Mouse (Mus musculus) adrenal gland, adult (tissue): ENCODE results near the gene Smarcb1.
A peak's percentile ranks its signal among the peaks of the same experiment; 100 is the strongest.

ENCODE experiments used
- DNase-seq, 2 experiments: peaks; one replicate each; pipeline ENCODE4 v3.0.0; 2022 to 2023; ENCODE audit warnings: low spot score in 1 of 2; ENCODE audit not compliant: inconsistent age in 2 of 2

Gene Smarcb1

DNA sequence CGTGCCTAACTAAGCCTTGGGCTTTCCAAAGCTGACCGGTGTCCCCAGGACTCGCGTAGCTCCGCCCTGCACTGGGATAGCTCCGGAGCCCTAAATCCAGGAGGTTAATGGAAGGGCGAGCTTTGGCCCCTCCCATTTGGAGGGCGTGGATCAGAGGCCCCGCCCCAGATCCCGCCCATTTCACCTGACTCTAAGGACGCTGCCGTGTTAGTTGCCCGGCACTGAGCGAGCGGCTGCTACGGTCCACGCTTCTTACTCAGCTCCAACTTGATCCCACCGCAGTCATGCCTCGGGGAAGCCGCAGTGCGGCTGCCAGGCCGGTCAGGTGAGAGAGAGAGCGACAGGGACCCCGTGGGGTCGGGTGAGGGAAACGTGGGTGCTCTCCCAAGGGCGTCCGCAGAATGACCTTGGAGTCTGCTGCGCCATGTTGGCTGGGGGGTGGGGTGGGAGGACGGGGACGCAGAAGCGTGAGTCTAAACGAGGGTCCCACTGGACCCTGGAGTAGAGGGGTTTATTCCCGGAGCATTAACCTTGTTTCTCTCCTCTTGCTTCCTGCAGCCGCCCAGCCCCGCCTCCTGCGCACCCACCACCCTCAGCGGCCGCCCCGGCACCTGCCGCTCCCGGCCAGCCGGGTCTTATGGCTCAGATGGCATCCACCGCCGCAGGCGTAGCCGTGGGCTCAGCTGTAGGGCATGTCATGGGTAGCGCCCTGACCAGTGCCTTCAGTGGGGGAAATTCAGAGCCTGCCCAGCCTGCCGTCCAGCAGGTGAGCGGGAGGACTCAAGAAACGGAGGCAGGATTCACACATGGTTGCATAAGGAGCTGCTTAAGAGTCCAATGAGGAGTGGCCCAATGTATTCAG, 14.5 kb upstream of the Smarcb1 start, which contains the start of gene Mmp11:
Gene Mmp11, minus strand, starts transcription at position 817 of the 862 bp plus-strand sequence.
- DNase-seq, result peak; percentile 88 to 97

DNA sequence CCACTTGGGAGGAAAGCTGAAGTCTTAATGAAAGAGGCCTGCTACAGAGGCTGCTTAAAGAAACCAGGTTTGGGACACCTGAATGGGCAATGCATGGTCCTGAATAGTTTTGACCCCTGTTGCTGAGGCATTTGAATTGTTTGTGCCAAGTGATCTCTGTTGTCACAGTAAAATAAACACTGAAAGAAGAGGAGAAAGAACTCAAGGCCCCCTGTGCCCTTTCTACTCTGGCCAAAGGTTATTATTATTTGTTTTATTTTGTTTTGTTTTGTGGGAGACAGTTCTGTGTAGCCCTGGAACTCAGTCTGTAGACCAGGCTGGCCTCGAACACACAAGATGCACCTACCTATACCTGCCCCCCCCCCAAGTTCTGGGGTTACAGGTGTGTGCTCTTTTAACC, 13.6 kb upstream of the Smarcb1 start:
- DNase-seq, result no peak

DNA sequence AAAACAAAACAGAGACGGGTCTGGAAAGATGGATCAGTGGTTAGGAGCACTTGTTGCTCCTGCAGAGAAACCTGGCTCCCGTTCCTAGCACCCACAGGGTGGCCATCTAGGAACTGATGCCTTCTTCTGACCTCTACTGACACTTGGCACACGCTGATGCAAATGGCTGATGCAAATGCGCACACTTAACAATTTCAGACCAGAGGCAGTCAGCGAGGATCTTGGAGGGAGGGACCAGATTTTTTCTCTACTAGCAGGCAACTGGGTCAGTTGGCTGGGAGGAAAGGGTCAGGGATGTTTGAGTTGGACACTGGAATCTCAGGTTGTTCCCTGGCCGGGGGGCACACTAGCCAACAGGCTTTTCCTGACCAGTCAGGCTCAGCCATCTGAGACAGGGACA, 11.5 kb upstream of the Smarcb1 start, which contains the start of gene Chchd10:
Gene Chchd10, plus strand, starts transcription at position 240 of the 400 bp plus-strand sequence.
- DNase-seq, result no peak

DNA sequence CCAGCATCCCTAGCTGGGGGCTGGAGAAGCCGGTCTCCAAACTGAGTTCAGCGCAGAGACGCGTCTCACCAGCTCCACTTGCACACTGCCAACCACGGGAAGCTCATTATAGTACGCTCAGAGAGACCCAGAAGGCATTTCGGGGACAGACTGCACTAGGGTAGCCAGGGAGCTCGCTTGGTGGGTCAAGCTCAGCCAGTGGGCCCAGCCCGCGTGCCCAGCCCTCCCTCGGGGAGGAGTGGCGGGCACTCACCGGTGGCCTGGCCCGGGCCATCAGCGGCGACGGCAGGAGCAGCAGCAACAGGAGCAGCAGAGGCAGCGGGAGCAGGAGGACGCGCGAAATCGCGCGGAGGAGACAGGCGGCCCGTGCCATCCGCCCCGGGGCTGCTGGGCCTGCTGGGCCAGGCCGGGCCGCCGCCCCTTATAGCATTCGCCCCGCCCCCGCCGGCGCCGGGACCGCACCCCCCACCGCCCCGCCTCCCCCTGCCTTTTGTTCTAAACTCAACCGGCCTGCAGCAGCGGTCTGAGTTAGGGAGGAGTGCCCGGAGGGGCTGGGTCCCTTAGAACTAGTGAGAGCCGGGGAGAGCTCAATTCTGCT, 10.8 kb upstream of the Smarcb1 start:
- peak; percentile 69 to 81 for DNase-seq

DNA sequence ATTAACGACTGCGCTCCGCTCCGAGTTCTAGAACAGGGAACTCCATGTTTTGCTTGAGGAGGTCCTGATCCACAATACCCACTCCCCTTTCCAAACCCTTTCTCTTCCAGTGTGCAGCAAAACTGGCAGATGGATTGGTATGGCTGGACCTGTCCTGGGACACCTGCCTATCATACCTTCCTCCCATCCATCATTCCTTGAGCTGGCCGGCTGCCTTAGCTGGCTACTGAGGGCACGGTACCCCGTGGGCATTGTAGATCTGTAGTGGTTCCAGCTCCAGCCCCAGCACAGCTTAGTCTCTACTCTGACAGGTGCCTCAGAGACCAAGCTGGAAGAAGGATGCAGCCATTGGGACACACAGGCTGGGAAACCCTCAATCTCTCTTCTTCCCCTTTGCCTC, 9.9 kb upstream of the Smarcb1 start:
- no peak for DNase-seq

DNA sequence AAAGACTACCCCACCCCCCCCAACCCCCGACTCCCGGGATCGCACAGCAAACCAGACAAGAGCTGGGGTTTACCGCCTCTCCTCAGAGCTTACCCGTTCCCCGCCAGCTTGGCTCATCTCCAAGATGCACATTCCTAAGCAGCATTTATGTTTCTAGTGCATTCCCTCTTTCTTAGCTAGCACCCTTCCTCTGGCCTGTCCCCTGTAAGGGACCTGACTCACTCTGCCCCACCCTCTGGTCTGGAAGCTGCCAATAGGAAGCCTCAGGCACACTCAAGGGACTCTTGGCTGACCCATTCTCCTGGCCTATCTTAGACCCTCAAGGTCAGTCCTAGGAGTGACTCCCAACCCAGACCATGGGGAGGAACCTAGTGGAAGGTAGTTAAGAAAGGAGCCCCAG, 8.9 kb upstream of the Smarcb1 start:
- peak; percentile 65 to 77 for DNase-seq

DNA sequence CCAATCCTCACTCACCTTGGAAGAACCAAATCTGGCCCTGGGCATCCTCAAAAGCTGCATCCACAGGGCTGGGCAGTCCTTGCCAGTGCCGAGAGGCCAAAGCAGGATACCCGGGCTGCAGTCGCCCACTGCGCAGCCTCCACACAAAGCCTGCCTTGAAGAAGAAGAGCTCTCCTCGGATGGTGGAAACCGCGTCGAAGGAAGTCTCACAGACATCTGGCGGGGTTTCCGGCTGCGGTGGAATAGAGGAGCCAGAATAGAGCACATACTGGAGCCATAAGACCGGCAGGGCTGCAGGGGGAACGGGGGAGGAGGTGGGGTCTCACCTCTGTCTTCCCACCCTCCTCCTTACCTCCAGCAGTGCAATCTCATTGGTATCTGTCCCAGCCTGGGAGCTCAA, 5.0 kb upstream of the Smarcb1 start:
- DNase-seq, result no peak

DNA sequence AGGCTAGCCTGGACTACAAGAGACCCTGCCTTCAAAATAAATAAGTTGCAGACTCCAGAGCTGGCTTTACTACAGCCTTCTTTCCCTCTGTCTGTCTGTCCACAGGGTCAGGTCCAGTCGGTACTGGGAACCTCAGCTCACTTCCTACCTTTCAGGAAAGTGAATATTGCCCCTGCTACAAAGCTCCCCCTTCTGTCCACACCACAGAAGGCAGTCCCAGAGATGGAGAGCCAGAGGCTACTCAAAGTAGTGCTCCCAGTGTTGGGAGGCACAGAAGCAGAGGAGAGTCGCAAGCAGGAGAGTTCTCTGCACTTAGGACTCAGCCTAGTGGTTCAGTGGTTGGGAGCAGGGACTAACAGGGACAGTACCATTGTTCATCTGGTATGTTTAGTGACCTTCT, 2.9 kb upstream of the Smarcb1 start:
- no peak for DNase-seq

DNA sequence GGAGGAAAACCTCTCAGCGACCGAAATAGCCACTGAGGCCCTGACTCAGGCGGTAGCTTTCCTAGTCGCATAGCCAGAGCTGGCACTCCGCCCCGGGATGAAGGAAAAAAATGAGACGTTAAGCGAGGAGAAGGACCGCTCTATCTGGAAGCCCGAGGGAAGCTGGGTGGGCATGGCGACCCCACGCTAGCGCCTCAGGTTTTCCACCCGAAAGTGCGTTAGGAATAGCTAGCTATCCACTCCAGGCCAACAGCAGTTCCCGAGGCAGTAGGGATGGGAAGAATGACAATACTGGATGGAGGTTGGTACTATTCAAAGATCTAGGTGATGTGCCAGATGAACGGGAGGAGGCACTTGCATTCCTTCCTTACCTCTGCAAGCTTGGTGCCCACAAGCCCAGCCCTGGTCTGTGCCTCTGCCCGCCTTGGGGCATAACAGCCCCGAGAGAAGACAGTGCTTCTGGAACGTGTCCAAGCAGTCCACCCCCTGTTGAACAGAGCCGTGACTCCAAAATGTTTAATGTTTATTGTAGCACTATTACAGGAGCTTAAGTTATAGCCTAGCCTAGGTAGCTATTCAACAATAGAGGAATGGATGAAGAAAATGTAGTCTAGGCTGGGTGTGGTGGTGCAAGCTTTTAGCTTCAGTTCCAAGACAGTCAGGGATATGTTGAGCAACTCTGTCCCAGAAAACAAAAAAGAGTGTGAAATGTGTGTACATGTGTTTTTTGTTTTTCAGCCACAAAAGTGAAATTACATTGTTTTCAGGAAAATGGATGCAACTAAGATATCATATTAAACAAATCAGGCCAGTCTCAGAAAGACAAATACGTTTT, 526 bp upstream of the Smarcb1 start:
- DNase-seq, result peak in 1 of 2 experiments; percentile 47

DNA sequence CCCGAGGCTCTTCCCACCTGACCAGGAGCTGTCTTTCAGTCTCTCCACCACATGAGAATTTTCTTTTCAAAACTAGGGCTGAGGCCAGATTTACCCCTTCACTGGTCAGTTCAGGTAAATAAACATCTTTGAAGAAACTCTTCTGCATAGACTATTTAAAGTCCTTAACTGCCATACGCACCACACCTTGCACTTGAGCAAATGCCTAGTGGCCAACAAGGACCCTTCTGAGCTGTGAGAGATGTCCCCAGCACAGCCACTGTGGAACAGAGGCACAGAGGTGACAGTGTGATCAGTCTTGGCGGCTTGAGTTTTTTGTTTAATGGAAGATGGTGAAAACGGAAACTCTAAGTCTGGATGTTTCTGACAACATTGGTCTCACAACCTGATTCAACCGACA, 2.4 kb downstream of the Smarcb1 start:
- no peak for DNase-seq

DNA sequence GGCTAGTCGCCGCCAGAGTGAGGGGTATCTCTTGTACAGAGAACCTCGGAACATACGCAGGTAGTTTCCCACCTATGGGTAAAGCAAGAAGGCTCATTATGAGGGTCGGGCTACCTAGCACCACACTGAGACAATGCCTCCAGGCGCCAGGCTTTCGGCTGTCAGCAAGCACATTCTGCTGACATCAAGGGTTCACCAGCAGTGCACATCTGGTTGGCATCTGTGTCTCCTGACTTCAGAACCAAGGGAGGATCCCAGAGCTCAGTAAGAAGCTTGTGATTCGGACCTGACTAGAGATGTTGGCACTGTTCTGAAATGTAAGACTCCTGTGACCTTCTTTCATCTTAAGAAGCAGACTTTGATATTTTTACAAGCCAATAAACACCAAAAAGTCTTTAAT, 4.6 kb downstream of the Smarcb1 start:
- DNase-seq, result no peak

DNA sequence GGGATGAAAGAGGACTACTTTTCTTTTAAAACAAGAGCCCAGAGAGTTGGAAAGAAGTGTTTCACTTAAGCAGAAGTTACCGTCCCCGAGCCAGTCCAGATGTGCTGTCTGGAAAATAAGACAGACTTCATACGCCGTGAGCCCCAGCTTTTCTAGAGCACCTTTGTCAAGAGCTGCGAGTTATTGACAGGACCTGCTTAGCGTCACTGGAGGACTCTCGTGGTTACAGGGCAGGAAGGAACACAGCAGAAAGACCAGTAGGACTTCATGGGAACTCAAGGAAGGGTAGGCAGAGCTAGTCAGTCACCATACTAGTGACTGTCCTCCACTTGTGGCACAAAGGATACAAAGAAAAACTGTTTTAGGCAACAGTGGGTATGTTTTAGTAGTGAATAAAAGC, 5.9 kb downstream of the Smarcb1 start:
- no peak for DNase-seq

DNA sequence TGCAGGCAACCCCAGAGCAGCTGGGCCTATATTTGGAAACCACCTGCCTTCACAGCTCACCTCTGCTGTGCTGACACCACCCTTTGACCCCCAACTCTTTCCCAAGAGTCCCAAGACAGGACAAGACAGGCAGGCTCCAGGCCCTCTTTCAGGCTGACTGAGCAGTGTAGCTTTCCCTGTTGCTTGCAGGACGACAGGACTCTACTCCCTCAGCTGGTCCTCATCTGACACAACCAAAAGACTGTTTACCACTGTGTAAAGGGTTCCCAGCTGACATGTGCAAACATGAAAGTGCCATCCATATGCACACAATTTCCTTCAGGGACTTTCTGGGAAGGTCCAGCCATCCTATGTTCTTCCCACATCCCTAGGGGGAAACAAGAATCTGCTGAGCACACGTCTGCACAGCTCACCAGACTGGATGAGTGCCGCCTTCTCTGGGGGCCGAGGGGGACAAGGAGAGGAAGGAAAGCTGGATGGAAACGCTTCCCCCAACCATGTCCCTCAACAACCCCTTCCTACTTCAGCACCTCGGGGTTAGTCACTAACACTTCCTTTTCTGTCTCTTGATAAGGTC, 8.3 kb downstream of the Smarcb1 start:
- DNase-seq, result no peak

DNA sequence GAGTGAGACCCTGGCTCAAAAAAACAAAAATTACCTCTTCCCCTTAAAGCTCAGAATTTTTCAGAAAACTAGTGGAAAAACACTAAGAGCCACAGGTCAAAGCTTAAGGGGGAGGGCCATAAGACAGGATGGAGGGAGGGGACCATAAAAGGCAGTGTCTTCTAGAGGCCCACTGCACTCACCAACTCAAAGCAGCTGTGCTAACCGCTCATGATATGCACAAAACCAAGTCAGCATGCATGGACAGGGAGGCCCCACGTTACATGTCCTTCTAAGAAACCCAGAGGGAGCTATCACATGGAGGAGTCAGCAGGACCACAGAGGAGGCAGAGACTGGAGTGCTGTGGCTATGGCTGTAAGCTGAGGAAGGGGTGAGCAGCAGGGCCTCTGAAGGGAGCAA, 10.7 kb downstream of the Smarcb1 start:
- no peak for DNase-seq

DNA sequence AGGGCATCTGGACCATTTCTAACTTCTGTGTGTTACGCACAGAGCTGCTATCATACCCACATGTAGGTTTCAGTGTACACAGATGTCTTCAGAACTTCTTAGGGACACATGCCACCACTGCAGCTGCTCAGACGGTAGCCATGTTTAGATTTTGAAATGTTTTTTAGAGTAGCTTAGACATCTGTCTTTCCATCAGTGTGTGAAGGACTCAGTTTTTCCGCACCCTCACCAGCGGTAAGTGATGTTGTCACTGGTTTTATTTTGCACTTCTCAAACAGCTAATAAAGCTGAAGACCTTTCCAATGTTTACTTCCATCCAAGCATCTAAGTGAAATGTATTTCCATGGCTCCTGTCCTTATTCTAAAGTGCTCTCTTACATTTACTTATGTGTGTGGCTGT, 14.5 kb downstream of the Smarcb1 start:
- DNase-seq, result no peak

DNA sequence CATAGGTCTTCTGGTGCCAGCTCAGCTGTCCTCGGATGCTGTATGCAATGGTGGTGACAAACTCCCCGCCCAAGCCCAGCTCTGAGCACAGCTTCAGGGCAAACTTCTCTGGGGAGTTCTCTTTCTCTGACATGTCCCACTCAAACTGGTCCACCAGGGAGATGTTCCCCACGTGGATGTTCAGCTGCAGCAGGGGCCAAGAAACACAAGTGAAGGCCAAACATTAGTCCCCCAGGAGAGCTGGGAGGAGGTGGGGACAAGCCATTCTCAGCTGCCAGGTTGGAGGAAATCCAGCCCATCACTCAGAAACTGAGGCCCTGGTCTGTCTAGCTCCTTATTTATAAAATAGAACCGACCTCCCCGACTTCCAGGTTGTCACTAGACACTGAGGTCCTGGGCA, 17.0 kb downstream of the Smarcb1 start:
- no peak for DNase-seq

DNA sequence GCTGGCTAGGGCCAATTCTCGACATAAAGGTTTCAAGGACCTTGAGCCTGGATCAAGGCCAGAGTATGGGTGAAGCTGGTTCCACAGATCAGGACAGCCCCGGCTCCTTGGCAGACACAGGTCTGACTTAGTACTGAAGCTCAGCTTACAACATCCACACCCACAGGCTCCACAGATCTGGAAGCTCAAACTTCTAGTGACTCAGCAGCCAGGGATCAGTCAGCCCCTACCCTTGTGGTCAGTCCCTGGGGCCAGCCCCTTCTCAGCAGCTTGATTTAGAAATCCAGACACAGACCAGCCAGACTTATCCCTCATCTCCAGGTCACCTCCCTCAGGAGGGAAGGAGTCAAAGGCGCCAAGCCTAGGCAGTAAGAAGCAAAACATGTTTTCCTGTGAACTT, 22.6 kb downstream of the Smarcb1 start:
- DNase-seq, result peak; percentile 85 to 90

DNA sequence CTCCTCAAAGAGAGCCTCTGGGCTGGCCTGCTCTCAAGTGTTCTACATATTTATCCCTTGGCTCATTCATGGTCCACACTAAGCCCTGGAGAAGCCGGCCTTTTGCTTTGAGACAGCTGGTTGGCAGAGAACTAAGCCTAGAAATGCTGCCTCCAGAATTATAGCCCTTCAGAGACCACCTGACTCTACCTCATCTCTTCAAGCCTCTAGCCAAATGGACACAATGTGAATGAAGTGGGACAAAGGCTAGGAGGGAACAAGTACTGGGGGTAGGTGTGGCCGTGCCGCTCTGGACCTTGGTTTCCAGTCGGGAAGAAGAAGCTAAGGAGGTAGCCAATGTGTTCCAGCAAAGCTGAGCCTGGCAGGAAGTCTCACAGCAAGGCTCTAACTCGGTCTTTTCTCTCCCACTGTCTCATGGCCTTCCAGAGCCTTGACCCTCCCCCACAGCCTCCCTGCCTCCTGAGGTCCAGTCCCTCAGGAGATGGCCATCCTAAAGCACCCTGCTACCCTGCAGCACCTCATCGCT, 23.3 kb downstream of the Smarcb1 start:
- DNase-seq, result peak; percentile 34 to 61

DNA sequence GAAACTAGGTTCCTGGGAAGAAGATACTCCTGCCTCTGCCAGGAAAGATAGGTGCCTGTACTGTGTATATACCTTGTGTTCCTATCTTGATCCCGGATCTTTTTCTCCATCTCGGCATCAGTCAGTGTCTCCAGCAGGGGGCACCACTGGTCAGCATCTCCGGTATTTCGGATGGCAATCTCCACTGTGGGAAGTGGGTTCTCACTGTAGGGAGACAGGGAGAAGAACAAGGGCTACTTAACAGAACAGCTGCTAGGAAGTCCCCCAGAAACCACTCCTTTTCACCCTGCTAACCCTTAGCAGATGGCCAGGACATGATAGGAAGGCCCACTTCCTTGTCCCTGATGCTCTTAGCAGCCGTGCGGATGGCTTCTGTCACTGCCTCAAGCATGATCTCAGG, 24.0 kb downstream of the Smarcb1 start:
- DNase-seq, result peak; percentile 73 to 91

DNA sequence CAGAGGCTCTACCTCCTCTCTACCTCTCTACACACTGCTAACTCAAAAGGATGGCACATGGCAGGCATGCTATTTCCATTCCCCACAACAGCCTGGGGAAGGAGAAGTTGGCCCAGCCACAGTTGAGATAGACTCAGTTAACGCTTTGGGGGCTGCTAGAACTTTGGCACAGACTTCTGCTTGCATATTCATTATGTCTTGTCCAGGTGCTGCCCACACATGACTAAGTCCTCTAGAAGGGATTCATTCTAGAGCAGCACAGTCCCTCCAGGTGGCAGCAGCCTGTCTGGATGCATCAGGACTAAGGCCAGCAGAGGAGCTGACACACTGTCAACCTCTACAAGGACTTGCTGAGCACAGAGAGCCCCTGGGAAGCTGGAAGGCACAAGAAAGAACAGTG, 25.2 kb downstream of the Smarcb1 start:
- DNase-seq, result no peak

DNA sequence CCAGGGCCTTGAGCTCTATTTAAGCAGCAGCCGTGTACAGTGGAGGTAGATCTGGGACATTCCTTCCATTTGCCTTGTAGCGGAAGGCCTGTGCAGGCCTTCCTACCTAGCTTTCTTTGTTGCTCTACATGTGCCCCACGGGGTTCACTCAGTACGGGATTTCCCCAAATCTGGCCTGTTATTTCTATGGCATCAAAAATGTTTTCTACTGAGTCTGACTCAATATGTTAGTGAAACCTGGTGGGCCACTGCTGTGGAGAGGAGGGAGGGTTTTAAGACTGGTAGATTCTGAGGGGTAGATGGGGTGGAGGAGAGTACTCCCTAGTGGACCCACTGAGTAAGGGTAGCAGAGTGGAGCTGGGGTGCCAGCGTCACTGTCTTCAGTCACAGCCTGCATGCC, 25.7 kb downstream of the Smarcb1 start:
- no peak for DNase-seq
